Mouse (Mus musculus) liver, adult 2 months (tissue): ENCODE measurements around the gene Rspo1.

Experiments used
- CTCF ChIP-seq: fragments of 200-500 bp; IDR thresholded peaks from 2 replicates; pipeline ENCODE4 v1.5.1; 2011; ENCODE audit warnings: low read depth, low read length, control low read depth
- POLR2A ChIP-seq: fragments of 200-500 bp; IDR thresholded peaks from 2 replicates; pipeline ENCODE4 v1.6.1; 2011; ENCODE audit warnings: low read length, control low read depth; ENCODE audit not compliant: insufficient read depth; ENCODE audit errors: extremely low read depth

DNA sequence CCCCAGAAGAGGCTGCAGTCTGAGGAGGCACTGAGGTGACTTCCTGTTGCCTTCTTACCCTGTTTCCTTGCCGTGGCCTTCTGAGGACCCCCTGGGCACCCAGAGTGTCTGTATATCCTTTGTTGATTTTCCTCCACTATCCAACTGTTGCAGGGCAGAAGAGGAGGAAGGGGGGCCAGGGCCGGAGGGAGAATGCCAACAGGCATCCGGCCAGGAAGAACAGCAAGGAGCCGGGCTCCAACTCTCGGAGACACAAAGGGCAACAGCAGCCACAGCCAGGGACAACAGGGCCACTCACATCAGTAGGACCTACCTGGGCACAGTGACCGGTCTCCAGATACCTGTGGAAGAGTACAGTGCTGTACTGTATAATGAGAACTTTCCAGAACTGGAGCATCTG, 22.0 kb downstream of the Rspo1 start:
- TF ChIP-seq CTCF (no peak), POLR2A (no peak)
